Mouse (Mus musculus): ENCODE measurements at regions not wholly inside any gene's neighbourhood (a gene's known extent, or its start where the extent isn't known, plus 50 kb on each side); places are given as distances from the start of the nearest gene placed in this dataset.

GRCm38 (mm10) chr1:104578123-104578522, 190.2 kb upstream of the Cdh20 start:
- no peak for DNase-seq (ENCODE audit: low read depth, low spot score)

- no peak for DNase-seq (ENCODE audit: low read depth, low spot score)
These were observed 184.2 kb upstream of the Cdh20 start for GRCm38 (mm10) chr1:104584123-104584522.

GRCm38 (mm10) chr1:104586985-104587384, 181.3 kb upstream of the Cdh20 start:
- no peak for DNase-seq (ENCODE audit: low read depth, low spot score)

- no peak for DNase-seq (ENCODE audit: low read depth, low spot score)
These were observed 163.0 kb upstream of the Cdh20 start for GRCm38 (mm10) chr1:104605301-104605700.

GRCm38 (mm10) chr1:104609409-104609808, 158.9 kb upstream of the Cdh20 start:
- no peak for DNase-seq (ENCODE audit: low read depth, low spot score)

GRCm38 (mm10) chr1:104617374-104617773, 151.0 kb upstream of the Cdh20 start:
- DNase-seq (ENCODE audit: low read depth, low spot score) = no peak

GRCm38 (mm10) chr1:104619805-104620375, 148.4 kb upstream of the Cdh20 start:
- peak; percentile 12 for DNase-seq (ENCODE audit: low read depth, low spot score)

- no peak for DNase-seq (ENCODE audit: low read depth, low spot score)
These were observed 142.8 kb upstream of the Cdh20 start for GRCm38 (mm10) chr1:104625528-104625927.

GRCm38 (mm10) chr1:104652405-104652804, 115.9 kb upstream of the Cdh20 start:
- no peak for DNase-seq (ENCODE audit: low read depth, low spot score)
